Mouse (Mus musculus) CH12.LX (cell line): ENCODE data around the gene Herc3. TPM values are rescaled to one million over a fixed set of nuclear protein-coding genes. Genes with fewer than 3 reads are reported as not detected.

Experiments used
- DNase-seq: peaks from one replicate; pipeline ENCODE4 v3.0.0-alpha.2; 2013; ENCODE audit errors: extremely low read depth
- H3K27ac ChIP-seq: 2 replicates; pipeline ENCODE4 v1.5.1; 2012; ENCODE audit warnings: low read depth, mild to moderate bottlenecking, control low read depth, moderate library complexity; ENCODE audit not compliant: insufficient read depth
- H3K27me3 ChIP-seq: replicated peaks from 2 replicates; pipeline ENCODE3; 2012; ENCODE audit warnings: inconsistent platforms
- H3K36me3 ChIP-seq, 2 experiments: replicated peaks in 1 of 2; 2 replicates each; pipeline versions ENCODE3 to v1.6.1; 2012; ENCODE audit warnings: inconsistent platforms in 1 of 2, low read length in 1 of 2, mild to moderate bottlenecking in 1 of 2, mixed read lengths in 1 of 2, moderate library complexity in 1 of 2; ENCODE audit not compliant: control insufficient read depth in 1 of 2, insufficient read depth in 1 of 2
- H3K4me1 ChIP-seq, 2 experiments: 2 replicates each; pipeline ENCODE4 v1.6.1; 2012; ENCODE audit warnings: inconsistent platforms in 1 of 2, moderate library complexity in 1 of 2; ENCODE audit not compliant: insufficient read depth in 2 of 2, control insufficient read depth in 1 of 2
- H3K4me2 ChIP-seq: 2 replicates; pipeline ENCODE4 v1.6.1; 2012; ENCODE audit warnings: low read depth, mild to moderate bottlenecking, control low read depth; ENCODE audit not compliant: poor library complexity, insufficient read depth, severe bottlenecking
- H3K4me3 ChIP-seq, 3 experiments: fragments of 150-350 bp in 1 of 3; sonication (generic) in 1 of 3; replicated peaks in 1 of 3; 2 replicates each; pipeline versions ENCODE3 to v1.5.1; 2011 to 2012; ENCODE audit warnings: low read depth in 2 of 3, low read length in 2 of 3, mild to moderate bottlenecking in 2 of 3, moderate library complexity in 2 of 3, control low read depth in 1 of 3, improper control_type of control experiment in 1 of 3, inconsistent platforms in 1 of 3, mixed read lengths in 1 of 3; ENCODE audit not compliant: poor library complexity in 1 of 3
- H3K79me2 ChIP-seq: replicated peaks from 2 replicates; pipeline ENCODE4 v1.6.1; 2012; ENCODE audit warnings: mild to moderate bottlenecking, moderate library complexity; ENCODE audit not compliant: control insufficient read depth, poor library complexity, insufficient read depth, severe bottlenecking; ENCODE audit errors: extremely low read depth
- H3K9ac ChIP-seq: 2 replicates; pipeline ENCODE4 v1.6.1; 2012; ENCODE audit warnings: low read depth, mild to moderate bottlenecking, control low read depth, moderate library complexity; ENCODE audit not compliant: insufficient read depth
- H3K9me3 ChIP-seq: replicated peaks from 2 replicates; pipeline ENCODE3; 2012; ENCODE audit warnings: low read length, inconsistent platforms, mixed read lengths
- CHD1 ChIP-seq: IDR thresholded peaks from 2 replicates; pipeline ENCODE4 v1.6.1; 2012; ENCODE audit warnings: low read depth, low read length, improper control_type of control experiment, inconsistent platforms
- CHD2 ChIP-seq: IDR thresholded peaks from 2 replicates; pipeline ENCODE4 v1.6.1; 2011; ENCODE audit warnings: low read length, improper control_type of control experiment
- E2F4 ChIP-seq: IDR thresholded peaks from 2 replicates; pipeline ENCODE4 v1.6.1; 2011; ENCODE audit warnings: low read depth, low read length, improper control_type of control experiment; ENCODE audit not compliant: insufficient replicate concordance
- EP300 ChIP-seq: IDR thresholded peaks from 2 replicates; pipeline ENCODE4 v1.6.1; 2011; ENCODE audit warnings: low read length, improper control_type of control experiment
- ETS1 ChIP-seq: conservative IDR thresholded peaks from 2 replicates; pipeline ENCODE4 v1.6.1; 2012; ENCODE audit warnings: low read depth, mild to moderate bottlenecking, inconsistent platforms, low read length, improper control_type of control experiment, moderate library complexity
- HCFC1 ChIP-seq: IDR thresholded peaks from 2 replicates; pipeline ENCODE4 v1.6.1; 2012; ENCODE audit warnings: low read depth, mild to moderate bottlenecking, inconsistent platforms, low read length, improper control_type of control experiment
- IRF4 ChIP-seq: IDR thresholded peaks from 2 replicates; pipeline ENCODE4 v1.6.1; 2014; ENCODE audit warnings: low read depth, mild to moderate bottlenecking, inconsistent platforms, low read length, improper control_type of control experiment
- MAFK ChIP-seq: IDR thresholded peaks from 2 replicates; pipeline ENCODE4 v1.6.1; 2011; ENCODE audit warnings: low read length, improper control_type of control experiment; ENCODE audit not compliant: insufficient replicate concordance
- MEF2A ChIP-seq: IDR thresholded peaks from 2 replicates; pipeline ENCODE4 v1.6.1; 2014; ENCODE audit warnings: low read depth, mild to moderate bottlenecking, inconsistent platforms, low read length, improper control_type of control experiment, borderline replicate concordance
- MXI1 ChIP-seq: IDR thresholded peaks from 2 replicates; pipeline ENCODE4 v1.6.1; 2011; ENCODE audit warnings: mild to moderate bottlenecking, low read depth, low read length, improper control_type of control experiment
- NELFE ChIP-seq: IDR thresholded peaks from 2 replicates; pipeline ENCODE4 v1.6.1; 2011; ENCODE audit warnings: low read depth, low read length, improper control_type of control experiment
- POLR2AphosphoS2 ChIP-seq: IDR thresholded peaks from 2 replicates; pipeline ENCODE4 v1.6.1; 2011; ENCODE audit warnings: low read depth, low read length, improper control_type of control experiment
- RCOR1 ChIP-seq: conservative IDR thresholded peaks from 2 replicates; pipeline ENCODE4 v1.6.1; 2012; ENCODE audit warnings: low read depth, mild to moderate bottlenecking, inconsistent platforms, low read length, improper control_type of control experiment
- SIN3A ChIP-seq: IDR thresholded peaks from 2 replicates; pipeline ENCODE4 v1.6.1; 2012; ENCODE audit warnings: low read length, improper control_type of control experiment, inconsistent platforms
- TBP ChIP-seq: conservative IDR thresholded peaks from 2 replicates; pipeline ENCODE4 v1.6.1; 2011; ENCODE audit warnings: low read depth, low read length, improper control_type of control experiment
- USF2 ChIP-seq: conservative IDR thresholded peaks from 2 replicates; pipeline ENCODE4 v1.6.1; 2011; ENCODE audit warnings: low read depth, low read length, improper control_type of control experiment
- dilution Hi-C: fragments of 300-500 bp; cut with MboI; formaldehyde crosslinking; loops from 2 replicates; pipeline ENCODE4 v1.14.3; 2020; ENCODE audit warnings: low sequenced_read_pairs; ENCODE audit not compliant: extremely low pct_unique_long_range_greater_than_20kb, extremely low pct_ligation_motif_present
- in situ Hi-C: fragments of 300-500 bp; cut with MboI; formaldehyde crosslinking; loops from 3 replicates; pipeline ENCODE4 v1.14.3; 2019; ENCODE audit warnings: low sequenced_read_pairs, low pct_ligation_motif_present, low pct_unique_long_range_greater_than_20kb, mixed read lengths
- polyA plus RNA-seq: library from polyadenylated mRNA; unstranded; fragments of >175 nt; gene quantifications from 2 replicates; pipeline ENCODE4 v1.2.1, GENCODE M21; 2012; ENCODE audit warnings: low read depth; ENCODE audit not compliant: insufficient read length
- total RNA-seq, 2 experiments: library from RNA; depleted of rRNA; stranded (reverse); fragments of 300-350 nt in 1 of 2; fragments of >200 nt in 1 of 2; gene quantifications; 2 replicates each; pipeline ENCODE4 v1.2.3; 2012 to 2014

The Herc3 gene
- total and polyA plus RNA-seq, 3 experiments = 15.7 to 19.1 (median 17.8) TPM

DNA sequence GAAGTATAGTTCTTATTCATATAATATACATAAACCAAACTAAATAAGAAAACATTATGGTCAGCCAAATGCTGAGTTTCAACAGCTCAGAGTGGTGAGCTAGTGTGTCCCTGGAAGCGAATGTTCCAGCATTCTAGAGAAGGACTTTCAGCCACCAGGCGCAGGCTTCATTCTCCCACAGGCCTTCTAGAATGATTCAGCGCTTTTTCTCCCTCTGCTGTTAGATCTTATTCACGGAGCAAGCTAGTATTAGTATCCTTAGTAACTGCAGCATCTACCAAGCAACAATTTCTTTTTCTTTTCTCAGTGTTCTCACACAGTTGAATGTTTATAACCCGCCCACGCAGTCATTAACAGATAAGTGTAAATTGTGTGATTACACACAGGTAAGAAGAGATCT, 51.0 kb downstream of the Herc3 start:
- Histone ChIP-seq H3K27ac (no peak overlapping the region), H3K4me1 (peaks cover 0 to 8% of the 10 kb centered on the region in 2 experiments; a peak in 1 of 4 replicates), H3K9ac (no peak overlapping the region), H3K9me3 (no peaks in the 10 kb centered on the region), H3K27me3 (no peaks in the 10 kb centered on the region), H3K36me3 (peaks cover 12 to 62% of the 10 kb centered on the region in 2 experiments)
- in situ Hi-C loops = no loop called here
- no peak for DNase-seq
- dilution Hi-C loops = no loop called here
- TF ChIP-seq POLR2AphosphoS2 = no peak
- TF ChIP-seq ETS1 = no peak
- no peak for TF ChIP-seq SIN3A
- no peak for TF ChIP-seq MEF2A
- TF ChIP-seq NELFE = no peak
- TF ChIP-seq MAFK = no peak
- no peak for TF ChIP-seq MXI1
- no peak for TF ChIP-seq CHD1
- TF ChIP-seq, all 38 proteins: peak for 0
- H3K4me3 ChIP-seq = no peak overlapping the region
- H3K79me2 ChIP-seq = no peaks in the 10 kb centered on the region
- no peak overlapping the region for H3K4me2 ChIP-seq

GRCm38 (mm10) chr6:58889917-58890316, 58.7 kb downstream of the Herc3 start:
- no peaks in the 10 kb centered on the region for H3K9me3 ChIP-seq
- in situ Hi-C loops = no loop called here
- no peaks in the 10 kb centered on the region for H3K27me3 ChIP-seq
- H3K4me3 ChIP-seq = no peak overlapping the region
- TF ChIP-seq POLR2AphosphoS2 = no peak
- no peak for TF ChIP-seq RCOR1
- TF ChIP-seq MXI1 = no peak
- no peak for TF ChIP-seq IRF4
- TF ChIP-seq TBP = no peak
- TF ChIP-seq HCFC1 = no peak
- no peaks in the 10 kb centered on the region for H3K79me2 ChIP-seq
- no peak overlapping the region for H3K27ac ChIP-seq
- no peak overlapping the region for H3K4me2 ChIP-seq
- no peaks in the 10 kb centered on the region for H3K4me1 ChIP-seq
- DNase-seq = no peak
- no peak overlapping the region for H3K9ac ChIP-seq
- dilution Hi-C loops = no loop called here
- peaks cover 24 to 72% of the 10 kb centered on the region in 2 experiments for H3K36me3 ChIP-seq

DNA sequence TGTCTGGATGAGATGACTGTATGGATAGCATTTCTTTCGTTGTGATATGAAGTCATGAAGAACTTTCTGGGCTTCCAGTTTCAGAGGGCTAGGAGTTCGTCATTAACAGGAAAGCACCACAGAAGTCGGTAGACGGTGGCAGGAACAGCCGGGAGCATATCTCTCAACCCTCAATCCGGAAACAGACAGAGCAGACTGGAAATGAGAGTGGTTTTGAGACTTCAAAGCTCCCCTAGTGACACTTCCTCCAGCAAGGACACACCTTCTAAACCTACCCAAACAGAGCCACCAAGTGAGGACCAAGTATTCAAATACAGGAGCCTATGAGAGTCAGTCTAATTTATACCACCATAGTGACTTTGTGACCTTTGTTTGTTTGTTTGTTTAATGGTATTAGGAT, 62.0 kb downstream of the Herc3 start:
- no peak overlapping the region for H3K4me3 ChIP-seq
- TF ChIP-seq USF2 = no peak
- no peak for TF ChIP-seq CHD2
- TF ChIP-seq IRF4 = no peak
- no peak for TF ChIP-seq E2F4
- no peak for TF ChIP-seq EP300
- TF ChIP-seq CHD1 = no peak
- TF ChIP-seq, all 38 proteins: peak for 0
- Histone ChIP-seq H3K27me3 (no peaks in the 10 kb centered on the region), H3K9ac (no peak overlapping the region), H3K27ac (no peak overlapping the region), H3K9me3 (no peaks in the 10 kb centered on the region), H3K36me3 (peaks cover 18 to 77% of the 10 kb centered on the region in 2 experiments), H3K4me2 (no peak overlapping the region), H3K4me1 (no peaks in the 10 kb centered on the region), H3K79me2 (no peaks in the 10 kb centered on the region)
- in situ Hi-C loops = no loop called here
- DNase-seq = no peak
- dilution Hi-C loops = no loop called here
